Mouse (Mus musculus) neutrophil, adult 5-6 weeks (primary cell): Measurements from ENCODE around the gene Akp3. TPM values are rescaled to one million over a fixed set of nuclear protein-coding genes. Genes with fewer than 3 reads are reported as not detected.

Experiments
- ATAC-seq: fragments of 151-379, 151-347 bp; 2 replicates; pipeline ENCODE4 v1.8.0; 2017; ENCODE audit warnings: mild to moderate bottlenecking, moderate TSS enrichment; ENCODE audit not compliant: insufficient number of reproducible peaks, poor library complexity, low FRiP score, severe bottlenecking; ENCODE audit errors: extremely low read depth
- total RNA-seq: library from RNA; stranded (forward); fragments of 200-1000 nt; gene quantifications from 2 replicates; pipeline ENCODE4 v1.2.3, GENCODE M21; 2017

Akp3 gene
- not detected in 2 replicates for total RNA-seq

DNA sequence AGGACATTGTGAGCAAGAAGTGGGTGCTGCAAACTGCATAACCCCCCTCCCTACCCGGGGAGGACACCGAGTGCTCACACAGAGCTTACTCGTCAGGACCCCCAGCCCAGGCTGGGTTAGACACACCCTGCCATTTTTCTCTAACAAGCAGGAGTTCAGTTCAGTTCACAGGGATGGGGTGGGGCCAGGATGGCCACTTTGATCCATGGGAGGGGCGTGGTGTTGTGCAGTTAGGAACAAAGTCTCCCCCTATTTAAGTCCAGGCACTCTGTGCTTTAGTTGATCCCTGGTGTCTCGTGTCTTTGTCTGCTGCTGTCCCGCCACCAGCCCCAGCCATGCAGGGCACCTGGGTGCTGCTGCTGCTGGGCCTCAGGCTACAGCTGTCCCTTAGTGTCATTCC lies at the start of gene Akp3:
TSS of gene Akp3 (plus strand) at position 301 of the 400 bp plus-strand sequence.
- ATAC-seq = no peak

DNA sequence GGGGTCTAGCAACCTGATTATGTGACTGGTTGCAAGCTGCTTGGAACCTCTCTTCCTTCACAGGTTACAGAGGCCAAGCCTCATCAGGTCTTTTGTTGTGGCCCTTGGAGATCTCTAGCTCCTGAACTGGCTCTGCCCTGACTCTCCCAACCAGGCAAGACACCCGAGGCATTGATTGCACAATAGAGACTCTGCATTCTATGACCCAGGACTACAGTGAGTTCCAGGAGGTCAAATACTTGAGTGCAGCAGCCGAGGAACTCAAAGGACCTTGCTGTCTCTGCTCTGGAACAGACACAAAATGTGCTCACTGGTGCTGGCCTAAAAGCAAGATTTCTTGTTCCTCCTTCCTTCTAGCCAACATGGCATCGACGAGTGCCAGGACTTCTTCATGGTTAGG lies 38.6 kb upstream of the Akp3 start:
- no peak for ATAC-seq

DNA sequence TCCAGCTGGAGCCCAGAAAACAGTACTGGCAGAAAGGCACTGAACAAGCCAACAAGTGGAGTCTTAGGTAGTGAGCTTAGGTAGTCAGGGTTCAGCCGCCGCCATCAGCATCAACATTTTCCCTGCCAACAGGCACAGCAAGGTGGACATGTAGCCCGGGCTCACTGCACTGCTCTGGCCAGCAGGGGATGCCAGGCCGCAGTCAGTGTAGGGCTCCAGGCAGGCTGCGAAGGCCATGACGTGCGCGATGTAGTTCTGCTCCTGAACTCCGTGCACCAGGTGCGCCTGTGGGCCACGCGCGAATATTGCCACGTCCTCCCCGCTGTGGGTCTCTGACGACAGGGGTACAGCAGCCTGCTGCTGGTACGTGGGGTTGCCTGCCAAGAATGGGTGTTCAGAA lies 37.8 kb upstream of the Akp3 start:
- no peak for ATAC-seq

DNA sequence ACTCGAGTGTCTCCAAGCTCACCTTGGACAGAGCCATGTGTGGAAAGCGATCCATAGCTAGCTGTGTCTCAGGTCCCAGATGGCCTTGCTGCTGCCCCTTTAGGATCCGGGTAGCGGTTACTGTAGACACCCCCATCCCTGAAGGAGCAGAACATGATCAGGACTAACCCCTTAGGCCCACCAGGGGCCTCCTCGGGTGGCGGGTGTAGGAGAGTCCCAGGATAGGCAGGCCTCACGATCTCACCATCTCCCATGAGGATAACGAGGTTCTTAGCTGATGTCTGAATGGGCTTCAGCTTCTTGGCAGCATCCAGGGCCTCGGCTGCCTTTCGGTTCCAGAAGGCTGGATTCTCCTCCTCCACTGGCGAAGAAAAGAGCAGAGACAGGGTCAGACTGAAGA lies 35.5 kb upstream of the Akp3 start:
- ATAC-seq = no peak

DNA sequence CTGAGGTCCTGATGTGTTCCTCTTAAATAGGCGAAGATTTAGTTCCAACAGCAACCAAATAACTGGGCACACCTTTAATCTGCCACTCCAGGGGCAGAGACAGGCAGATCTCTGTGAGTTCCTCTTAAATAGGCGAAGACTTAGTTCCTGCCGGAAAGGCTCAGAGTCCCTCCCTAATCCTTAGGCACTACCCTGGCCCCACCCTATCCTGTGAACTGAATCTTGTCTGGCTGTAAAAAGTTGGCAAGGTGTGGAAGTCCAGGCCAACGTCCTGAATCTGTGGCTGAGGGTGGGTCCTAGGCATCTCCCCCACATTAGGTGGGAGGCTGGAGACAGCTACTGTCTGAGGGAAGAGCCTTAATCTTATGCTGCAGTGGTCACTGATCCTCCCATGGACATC lies 34.9 kb upstream of the Akp3 start, which contains the start of gene Alppl2:
TSS of gene Alppl2 (minus strand) at position 101 of the 400 bp plus-strand sequence.
- ATAC-seq = no peak

DNA sequence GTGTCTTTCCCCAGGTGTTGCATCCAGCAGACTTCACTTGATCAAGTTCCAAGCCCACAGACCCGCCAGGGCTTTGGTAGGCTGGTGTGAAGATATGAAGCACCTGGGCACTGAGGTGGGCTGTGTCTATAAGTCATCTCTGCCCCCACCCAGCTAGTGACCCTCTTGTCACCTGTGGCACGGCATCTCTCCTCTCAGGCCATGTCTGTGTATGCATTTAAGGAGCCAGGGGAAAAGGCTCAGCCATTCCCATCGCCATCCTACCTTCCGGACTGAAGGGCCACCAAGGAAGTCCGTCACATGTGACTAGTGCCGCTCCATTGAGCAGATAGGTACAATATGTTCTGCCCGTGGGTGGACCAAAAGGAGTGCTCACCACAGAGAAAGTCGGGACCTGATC lies 29.1 kb upstream of the Akp3 start:
- ATAC-seq = no peak

DNA sequence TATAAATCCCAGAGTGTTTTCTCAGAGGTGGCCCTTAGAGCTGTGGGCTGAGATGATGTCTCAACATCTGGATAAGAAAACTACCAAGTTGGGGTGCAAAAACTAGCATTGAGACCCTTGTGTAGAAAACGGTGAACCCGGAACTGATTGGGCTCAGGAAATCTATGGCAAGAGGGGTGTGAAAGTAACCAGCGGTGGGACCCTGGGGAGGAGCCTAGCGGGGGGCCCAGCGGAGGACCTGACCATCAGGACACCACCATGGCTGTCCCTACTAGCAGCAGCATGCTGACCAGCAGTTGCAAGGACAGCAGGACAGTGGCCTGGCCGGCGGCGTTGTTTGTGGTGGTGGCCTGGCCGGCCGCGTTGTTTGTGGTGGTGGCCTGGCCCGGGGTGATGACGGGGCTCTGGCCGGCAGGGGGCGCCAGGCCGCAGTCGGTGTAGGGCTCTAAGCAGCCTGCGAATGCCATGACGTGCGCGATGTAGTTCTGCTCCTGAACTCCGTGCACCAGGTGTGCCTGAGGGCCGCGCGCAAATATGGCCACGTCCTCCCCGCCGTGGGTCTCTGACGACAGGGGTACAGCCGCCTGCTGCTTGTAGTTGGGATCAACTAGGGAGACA lies 26.3 kb upstream of the Akp3 start:
- ATAC-seq = no peak

DNA sequence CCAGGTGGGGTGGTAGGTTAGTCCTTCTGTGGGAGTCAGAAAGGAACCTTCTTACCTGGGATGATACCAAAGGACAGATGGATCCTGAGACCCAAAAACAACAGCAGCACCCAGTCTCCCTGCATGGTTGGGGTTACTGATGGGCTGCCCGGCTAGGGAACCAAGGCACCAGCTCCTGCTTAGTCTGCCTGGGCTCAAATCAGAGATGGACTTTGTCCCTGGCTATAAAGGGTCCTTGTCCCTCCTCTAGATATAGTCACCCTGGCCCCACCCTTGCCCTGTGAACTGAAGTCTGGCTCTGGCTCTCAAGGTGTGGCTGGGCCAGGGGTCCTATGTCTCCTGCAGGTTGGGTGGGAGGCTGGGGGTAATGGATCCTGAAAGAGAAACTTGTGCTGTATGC lies 23.4 kb upstream of the Akp3 start, which contains the start of gene Alpi:
TSS of gene Alpi (minus strand) at position 196 of the 400 bp plus-strand sequence.
- ATAC-seq = no peak

DNA sequence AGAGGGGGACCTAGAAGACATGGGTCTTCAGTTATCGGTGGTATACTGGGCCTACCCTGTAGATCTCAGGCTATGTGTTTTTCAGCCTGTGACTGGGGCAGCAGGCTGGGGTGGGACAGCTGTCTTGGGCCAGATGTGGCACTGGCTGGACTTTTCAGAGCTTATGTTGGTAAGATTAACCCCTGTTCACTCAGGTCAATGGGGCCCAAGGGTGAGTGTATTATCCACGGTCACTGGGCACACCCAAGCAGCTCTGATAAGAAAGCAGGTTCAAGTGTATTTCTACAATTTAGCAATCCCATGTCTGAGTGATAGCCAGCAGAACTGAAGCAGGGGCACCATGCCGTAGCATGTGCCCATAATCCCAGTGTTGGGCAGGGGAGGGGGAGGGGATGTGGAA lies 22.7 kb upstream of the Akp3 start:
- no peak for ATAC-seq

DNA sequence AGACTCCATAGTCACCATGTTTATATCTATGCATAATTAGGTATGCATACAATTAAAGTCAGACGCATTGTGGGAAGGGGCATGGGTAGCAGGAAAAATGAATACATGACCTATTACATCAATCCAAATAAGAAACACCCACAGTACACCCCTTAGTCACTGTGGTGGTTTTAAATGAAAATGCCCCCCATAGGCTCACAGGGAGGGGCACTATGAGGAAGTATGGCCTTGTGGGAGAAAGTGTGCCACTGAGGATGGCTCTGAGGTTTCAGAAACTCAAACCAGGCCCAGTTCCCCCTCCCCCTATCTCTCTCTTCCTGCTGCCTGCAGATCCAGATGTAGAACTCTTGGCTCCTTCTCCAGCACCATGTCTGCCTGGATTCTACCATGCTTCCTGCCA lies 20.8 kb upstream of the Akp3 start:
- no peak for ATAC-seq

DNA sequence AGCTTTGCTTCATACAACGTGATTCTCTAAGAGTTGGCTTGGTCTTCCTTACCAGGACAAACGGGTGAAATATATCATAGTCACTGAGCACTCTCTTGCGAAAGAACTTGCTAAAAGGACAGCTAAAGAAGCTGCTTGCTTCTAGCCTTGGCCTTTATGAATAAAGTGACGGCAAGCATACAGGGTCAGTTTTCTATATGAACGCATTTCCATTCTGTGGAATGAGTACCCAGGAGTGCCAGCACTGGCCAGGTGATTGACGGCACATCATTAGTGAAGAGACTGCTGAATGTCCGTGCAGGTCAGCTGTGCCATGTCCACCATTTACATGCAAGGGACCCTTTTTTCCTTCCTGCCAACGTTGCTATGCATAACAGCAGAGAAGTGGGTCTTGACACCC lies 18.2 kb upstream of the Akp3 start:
- no peak for ATAC-seq

DNA sequence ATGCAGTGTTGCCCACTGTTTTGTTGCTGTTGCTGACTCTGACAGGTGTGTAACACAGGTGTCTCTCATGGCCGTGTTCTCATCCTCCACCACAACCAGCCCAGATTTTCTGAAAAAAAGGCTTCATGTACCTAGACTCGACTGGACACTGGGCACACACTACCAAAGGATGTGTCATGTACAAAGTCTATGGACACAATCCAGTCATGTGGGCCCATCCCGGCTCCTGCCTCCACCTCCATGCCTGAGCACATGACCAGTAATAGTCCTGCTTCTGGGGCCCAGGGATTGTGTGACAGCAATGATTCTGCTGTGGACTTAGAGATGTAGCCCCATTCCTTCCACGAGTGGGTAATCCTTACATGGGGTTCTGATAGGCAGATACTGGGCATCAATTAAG lies 16.2 kb upstream of the Akp3 start:
- ATAC-seq = no peak

DNA sequence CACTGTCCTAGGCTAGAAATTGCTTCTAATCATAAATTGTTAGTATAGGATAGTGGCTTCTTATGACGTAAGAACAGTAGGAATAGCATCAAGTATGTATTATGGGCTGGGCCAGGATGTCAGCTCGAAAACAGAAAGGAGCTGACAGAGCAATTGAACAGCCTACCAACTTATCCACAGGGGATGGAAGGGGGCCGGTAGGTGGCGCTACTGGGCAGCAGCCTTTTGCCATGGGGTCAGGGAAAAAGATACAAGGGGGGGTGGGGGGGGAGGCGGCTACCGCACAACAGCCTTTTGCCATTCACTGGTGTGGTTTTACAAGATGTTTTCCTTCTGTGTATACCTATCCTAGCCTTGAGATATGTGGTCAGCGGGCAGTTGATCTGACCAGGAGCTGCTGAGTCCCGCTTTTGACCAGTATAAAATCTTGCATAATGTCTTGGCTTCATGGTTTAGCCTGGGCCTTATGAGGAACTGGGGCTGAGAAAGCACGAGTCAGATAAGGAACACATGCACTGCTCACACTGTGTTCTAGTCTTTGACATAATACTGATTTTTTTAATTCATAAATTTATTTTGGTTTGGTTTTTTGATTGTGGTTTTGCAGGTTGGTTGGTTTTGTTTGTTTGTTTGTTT lies 12.9 kb upstream of the Akp3 start:
- ATAC-seq = no peak

DNA sequence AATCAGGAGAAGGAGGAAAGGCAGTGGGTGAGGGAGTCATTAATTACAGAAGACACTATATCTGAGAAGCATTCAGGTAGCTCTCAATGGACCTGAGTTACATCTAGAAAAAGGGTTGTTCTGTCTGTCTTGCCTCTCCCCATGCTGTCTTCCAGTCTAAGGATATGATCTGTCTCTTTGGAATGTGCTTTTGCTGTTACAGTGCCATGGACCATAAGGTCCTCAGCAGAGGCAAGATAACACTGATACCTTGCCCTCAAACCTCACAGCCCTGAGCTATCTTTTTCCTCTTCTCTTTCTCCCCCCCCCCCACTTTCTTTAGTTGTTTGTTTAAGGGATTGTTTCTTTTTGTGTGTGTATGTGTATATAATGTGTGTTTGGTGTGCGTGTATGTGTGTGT lies 10.0 kb upstream of the Akp3 start:
- no peak for ATAC-seq

DNA sequence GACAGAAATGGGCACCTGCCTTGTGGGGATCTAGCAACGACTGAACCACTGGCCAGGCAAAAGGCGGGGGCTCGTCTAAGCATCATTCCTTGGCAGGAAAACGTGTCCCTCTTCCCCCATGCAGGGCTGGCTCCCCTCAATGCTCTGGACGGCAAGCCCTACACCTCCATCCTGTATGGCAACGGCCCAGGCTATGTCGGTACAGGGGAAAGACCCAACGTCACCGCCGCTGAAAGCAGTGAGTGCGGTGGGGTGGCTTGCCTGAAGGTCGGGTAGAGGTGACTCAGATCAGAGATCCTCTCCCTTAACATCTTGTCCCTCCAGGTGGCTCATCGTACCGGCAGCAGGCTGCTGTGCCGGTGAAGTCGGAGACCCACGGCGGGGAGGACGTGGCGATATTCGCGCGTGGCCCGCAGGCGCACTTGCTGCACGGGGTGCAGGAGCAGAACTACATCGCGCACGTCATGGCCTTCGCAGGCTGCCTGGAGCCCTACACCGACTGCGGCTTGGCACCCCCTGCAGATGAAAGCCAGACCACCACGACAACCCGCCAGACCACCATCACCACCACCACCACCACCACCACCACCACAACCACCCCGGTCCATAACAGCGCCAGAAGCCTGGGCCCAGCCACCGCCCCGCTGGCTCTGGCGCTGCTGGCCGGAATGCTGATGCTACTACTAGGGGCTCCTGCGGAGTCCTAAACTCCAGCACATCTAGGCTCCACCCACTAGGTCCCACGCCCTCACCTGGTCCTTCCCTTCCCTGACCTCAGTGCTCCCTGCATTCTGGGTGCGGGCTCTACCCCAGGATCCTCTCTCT lies 2.6 kb downstream of the Akp3 start:
- peak; percentile 11; the same call in 1 of the 2 replicates for ATAC-seq

DNA sequence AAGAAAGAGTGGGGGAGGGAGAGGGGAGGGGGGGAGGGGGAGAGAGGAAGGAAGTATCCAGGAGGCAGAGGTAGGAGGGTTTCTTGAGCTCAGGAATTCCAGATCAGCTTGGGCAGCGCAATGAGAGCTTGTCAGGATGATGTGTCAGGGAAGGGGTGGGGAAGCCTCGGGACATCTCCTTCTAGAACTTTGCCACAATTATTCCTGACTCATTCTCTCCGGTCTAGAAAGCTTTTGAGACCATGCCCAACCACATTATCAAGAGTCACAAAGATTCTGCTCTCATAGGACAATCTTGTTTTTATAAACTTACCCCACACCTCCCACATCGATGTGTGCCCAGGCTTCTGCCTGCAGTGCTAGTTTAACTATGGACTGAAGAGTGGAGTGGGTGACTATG lies 7.0 kb downstream of the Akp3 start:
- ATAC-seq = no peak

DNA sequence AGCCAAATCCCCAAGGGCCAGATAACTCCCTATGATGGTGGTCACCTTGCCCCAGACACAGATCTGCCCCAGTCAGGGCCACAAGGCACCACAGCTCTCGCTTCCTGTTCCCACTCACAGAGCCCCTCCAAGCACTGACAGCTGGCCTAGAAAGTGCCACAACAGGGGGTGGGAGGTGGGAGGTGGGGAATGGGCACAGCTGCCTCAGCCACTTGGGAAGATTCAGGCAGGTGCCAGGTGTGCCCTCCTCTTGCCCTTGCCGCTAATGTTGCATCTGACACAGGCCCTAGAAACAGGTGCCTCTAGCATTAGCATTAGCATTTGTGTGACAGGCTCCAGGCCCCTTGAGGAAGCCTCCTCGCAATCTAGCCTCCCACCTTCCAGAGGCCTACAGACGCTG lies 16.8 kb downstream of the Akp3 start:
- ATAC-seq = no peak

DNA sequence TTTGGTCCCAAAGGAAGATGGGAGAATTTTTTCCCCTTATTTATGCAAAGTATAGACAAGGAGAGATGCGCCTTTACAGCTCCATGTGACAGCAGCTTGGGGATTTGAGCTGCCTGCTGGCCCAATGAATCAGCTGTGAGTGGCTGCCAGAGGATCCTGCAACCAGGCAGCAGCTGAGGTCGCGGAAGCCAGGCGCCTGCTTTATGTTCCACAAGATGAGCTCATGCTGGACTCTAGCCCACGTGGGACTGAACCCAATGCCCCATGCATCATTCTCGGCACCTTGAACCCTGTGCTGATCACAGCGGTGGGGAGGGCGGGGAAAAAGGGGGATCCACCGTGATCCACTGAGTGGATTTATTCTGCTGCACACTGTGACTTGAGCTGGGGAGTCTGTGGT lies 17.7 kb downstream of the Akp3 start:
- no peak for ATAC-seq

DNA sequence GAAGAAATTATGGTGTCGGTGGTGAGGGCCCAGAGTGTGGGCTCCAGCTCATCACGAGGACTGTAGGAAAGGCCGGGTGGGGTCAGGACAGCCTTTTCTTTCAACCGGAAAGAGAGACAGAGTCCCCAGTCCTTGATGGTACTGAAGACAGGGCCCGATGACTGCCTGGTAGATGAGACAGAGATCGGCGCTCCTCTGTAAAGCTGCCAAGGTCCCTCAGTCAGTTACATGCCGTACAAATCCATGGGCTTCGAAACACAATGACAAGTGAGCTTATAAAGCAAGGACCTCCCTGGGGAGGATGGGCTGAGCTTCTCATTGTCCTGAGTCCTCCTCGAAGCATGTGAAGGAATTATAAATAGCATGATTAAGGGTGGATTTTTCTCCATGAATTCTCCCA lies 18.4 kb downstream of the Akp3 start:
- ATAC-seq = no peak

DNA sequence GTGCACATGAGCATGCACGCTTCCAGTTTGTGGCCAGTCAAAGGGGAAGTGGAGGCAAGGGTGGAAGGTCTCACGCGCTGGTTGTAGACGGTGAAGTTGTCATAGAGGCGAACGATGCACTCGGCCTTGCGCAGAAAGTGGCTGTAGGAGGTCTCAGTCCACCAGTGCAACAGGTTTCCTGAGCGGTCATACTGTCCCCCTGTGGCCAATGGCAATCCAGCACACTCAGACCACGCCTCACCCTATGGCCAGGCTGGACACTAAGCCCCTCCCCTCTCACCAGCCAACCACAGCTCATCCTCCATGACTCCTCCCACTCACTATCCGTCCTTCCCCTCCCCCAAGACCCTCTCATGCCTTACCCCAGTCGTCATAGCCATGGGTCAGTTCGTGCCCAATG lies 24.6 kb downstream of the Akp3 start:
- no peak for ATAC-seq
